Mouse (Mus musculus) hindbrain, embryonic 15.5 days (tissue): ENCODE results near the gene Ftsj3. TPM values are rescaled to one million over a fixed set of nuclear protein-coding genes. Genes with fewer than 3 reads are reported as not detected.
"Not testable (repeated sequence)": the region's sequence is repeated elsewhere in the genome, so short reads cannot be mapped to it uniquely, and the experiment has no call there.

Experiments
- ATAC-seq: fragments of 200-750 bp; cut with Nextera tagmentation; 2 replicates; pipeline ENCODE4 v1.8.0; 2017; ENCODE audit warnings: low read depth, moderate number of reproducible peaks, moderate TSS enrichment; ENCODE audit not compliant: low FRiP score
- H3K27ac ChIP-seq: fragments of 300-500 bp; sonication (generic); replicated peaks from 2 replicates; pipeline ENCODE4 v1.5.1; 2015; ENCODE audit warnings: mild to moderate bottlenecking, inconsistent platforms
- H3K27me3 ChIP-seq: fragments of 300-500 bp; sonication (generic); 2 replicates; pipeline ENCODE4 v1.6.1; 2015; ENCODE audit warnings: control low read depth, inconsistent platforms
- H3K36me3 ChIP-seq: fragments of 300-500 bp; sonication (generic); 2 replicates; pipeline ENCODE4 v1.6.1; 2015; ENCODE audit warnings: control low read depth, inconsistent platforms
- H3K4me1 ChIP-seq: fragments of 300-500 bp; sonication (generic); replicated peaks from 2 replicates; pipeline ENCODE4 v1.6.1; 2015; ENCODE audit warnings: control low read depth, inconsistent platforms
- H3K4me2 ChIP-seq: fragments of 300-500 bp; sonication (generic); 2 replicates; pipeline ENCODE4 v1.6.1; 2015; ENCODE audit warnings: moderate library complexity, mild to moderate bottlenecking, inconsistent platforms
- H3K4me3 ChIP-seq: fragments of 300-500 bp; sonication (generic); 2 replicates; pipeline ENCODE4 v1.5.1; 2015; ENCODE audit warnings: mild to moderate bottlenecking, inconsistent platforms
- H3K9ac ChIP-seq: fragments of 300-500 bp; sonication (generic); 2 replicates; pipeline ENCODE4 v1.6.1; 2015; ENCODE audit warnings: inconsistent platforms
- H3K9me3 ChIP-seq: fragments of 300-500 bp; sonication (generic); 2 replicates; pipeline ENCODE4 v1.6.1; 2016; ENCODE audit warnings: control low read depth, inconsistent platforms
- WGBS: fragments of 180-500 bp; shearing (Covaris S2); methylation state at CpG from one replicate; pipeline ENCODE4 v1.1.7; 2015; 5-methylcytosine and 5-hydroxymethylcytosine counted together
- polyA plus RNA-seq: library from polyadenylated mRNA; unstranded; fragments of >200 nt; fragmentation: Nextera tagmentation; extraction: Ambion mirVana; gene quantifications from 2 replicates; pipeline ENCODE4 v1.2.1, GENCODE M21; 2015

Ftsj3 gene
- polyA plus RNA-seq, 1 experiment from 2014 or later = 35.4 TPM

- peak; percentile 97 for ATAC-seq
- H3K9ac ChIP-seq = peak within 1 kb of the TSS; percentile 97
- H3K27ac ChIP-seq = peak within 1 kb of the TSS; percentile 99
- under 1% methylated on average over 69 of the region's 70 CpGs for WGBS
- peak within 1 kb of the TSS; percentile 79 for H3K4me3 ChIP-seq
- H3K9me3 ChIP-seq = no peaks in the 10 kb centered on the region
- H3K4me2 ChIP-seq = peak within 1 kb of the TSS; percentile 66
- no peaks in the 10 kb centered on the region for H3K27me3 ChIP-seq
- H3K4me1 ChIP-seq = peaks cover 51% of the 10 kb centered on the region
- peaks cover 13% of the 10 kb centered on the region for H3K36me3 ChIP-seq
These were observed 39.0 kb downstream of the Ftsj3 start, which contains the start of gene Ddx42 for GRCm38 (mm10) chr11:106216730-106217490. Gene Ddx42, plus strand, starts transcription at chr11:106216926.

GRCm38 (mm10) chr11:106215927-106216729, 39.8 kb downstream of the Ftsj3 start, which contains the start of gene Ccdc47:
Gene Ccdc47, minus strand, starts transcription at chr11:106216344.
- Histone ChIP-seq H3K9ac (peak within 1 kb of the TSS; percentile 97), H3K4me2 (peak within 1 kb of the TSS; percentile 66), H3K27me3 (no peaks in the 10 kb centered on the region), H3K4me1 (peaks cover 51% of the 10 kb centered on the region), H3K9me3 (no peaks in the 10 kb centered on the region), H3K4me3 (peak within 1 kb of the TSS; percentile 79), H3K27ac (peak within 1 kb of the TSS; percentile 99), H3K36me3 (peaks cover 20% of the 10 kb centered on the region)
- under 1% methylated on average over 46 of the region's 46 CpGs for WGBS
- peak; percentile 99 for ATAC-seq

- Histone ChIP-seq H3K27me3 (no peaks in the 10 kb centered on the region), H3K9ac (peak overlapping the region; percentile 97), H3K4me1 (peaks cover 45% of the 10 kb centered on the region), H3K9me3 (no peaks in the 10 kb centered on the region), H3K27ac (peak overlapping the region; percentile 99), H3K4me3 (peak overlapping the region; percentile 79), H3K36me3 (peaks cover 24% of the 10 kb centered on the region), H3K4me2 (peak overlapping the region; percentile 66)
- 28% methylated on average over 7 of the region's 7 CpGs for WGBS
- ATAC-seq = no peak
These were observed 40.4 kb downstream of the Ftsj3 start for GRCm38 (mm10) chr11:106215450-106215859.

GRCm38 (mm10) chr11:106214856-106215255, 41.0 kb downstream of the Ftsj3 start:
- Histone ChIP-seq H3K4me2 (peak overlapping the region; percentile 66), H3K27ac (no peak overlapping the region), H3K4me3 (peak overlapping the region; percentile 79; the same call in 1 of the 2 replicates), H3K4me1 (peaks cover 40% of the 10 kb centered on the region), H3K27me3 (no peaks in the 10 kb centered on the region), H3K36me3 (peaks cover 30% of the 10 kb centered on the region), H3K9me3 (no peaks in the 10 kb centered on the region), H3K9ac (no peak overlapping the region)
- ATAC-seq = no peak
- WGBS = 91% methylated on average over 5 of the region's 5 CpGs

- Histone ChIP-seq H3K4me1 (peaks cover 22% of the 10 kb centered on the region), H3K4me3 (no peak overlapping the region), H3K9me3 (no peaks in the 10 kb centered on the region), H3K27me3 (no peaks in the 10 kb centered on the region), H3K36me3 (peaks cover 49% of the 10 kb centered on the region), H3K27ac (no peak overlapping the region), H3K9ac (no peak overlapping the region), H3K4me2 (no peak overlapping the region)
- 91% methylated on average over 8 of the region's 8 CpGs for WGBS
- ATAC-seq = no peak
These were observed 43.1 kb downstream of the Ftsj3 start for GRCm38 (mm10) chr11:106212771-106213170.

GRCm38 (mm10) chr11:106202123-106202465, 53.8 kb downstream of the Ftsj3 start, which contains the start of gene Strada:
Gene Strada, minus strand, starts transcription at chr11:106202168.
- 81% methylated on average over 5 of the region's 5 CpGs for WGBS
- no peak for ATAC-seq
- Histone ChIP-seq H3K36me3 (peaks cover 80% of the 10 kb centered on the region), H3K4me2 (no peak within 1 kb of the TSS), H3K9ac (no peak within 1 kb of the TSS), H3K27ac (no peak within 1 kb of the TSS), H3K9me3 (no peaks in the 10 kb centered on the region), H3K4me1 (no peaks in the 10 kb centered on the region), H3K27me3 (no peaks in the 10 kb centered on the region), H3K4me3 (no peak within 1 kb of the TSS)

GRCm38 (mm10) chr11:106201337-106202122, 54.3 kb downstream of the Ftsj3 start:
- Histone ChIP-seq H3K9ac (no peak overlapping the region), H3K27ac (no peak overlapping the region), H3K4me2 (no peak overlapping the region), H3K27me3 (no peaks in the 10 kb centered on the region), H3K9me3 (no peaks in the 10 kb centered on the region), H3K4me1 (no peaks in the 10 kb centered on the region), H3K4me3 (no peak overlapping the region), H3K36me3 (peaks cover 80% of the 10 kb centered on the region)
- ATAC-seq = no peak
- WGBS = 94% methylated on average over 19 of the region's 19 CpGs

GRCm38 (mm10) chr11:106200756-106201155, 55.1 kb downstream of the Ftsj3 start:
- Histone ChIP-seq H3K36me3 (peaks cover 78% of the 10 kb centered on the region), H3K9ac (no peak overlapping the region), H3K4me1 (no peaks in the 10 kb centered on the region), H3K27me3 (no peaks in the 10 kb centered on the region), H3K4me2 (no peak overlapping the region), H3K27ac (no peak overlapping the region), H3K9me3 (no peaks in the 10 kb centered on the region), H3K4me3 (no peak overlapping the region)
- no peak for ATAC-seq
- 86% methylated on average over 6 of the region's 6 CpGs for WGBS

GRCm38 (mm10) chr11:106199997-106200396, 55.9 kb downstream of the Ftsj3 start:
- H3K9ac ChIP-seq, H3K4me1 ChIP-seq, ATAC-seq, H3K27ac ChIP-seq, H3K27me3 ChIP-seq, H3K4me2 ChIP-seq, H3K4me3 ChIP-seq, H3K9me3 ChIP-seq: not testable (repeated sequence)
- H3K36me3 ChIP-seq = peaks cover 70% of the 10 kb centered on the region
- 96% methylated on average over 7 of the region's 7 CpGs for WGBS
